Mouse (Mus musculus) kidney, postnatal 36 days (tissue): ENCODE data around the gene Gm21936.
"Not testable (repeated sequence)": the region's sequence is repeated elsewhere in the genome, so short reads cannot be mapped to it uniquely, and the experiment has no call there.

Experiments used
- DNase-seq, 2 experiments: peaks; one replicate each; pipeline ENCODE4 v3.0.0; 2021 to 2022; ENCODE audit warnings: mixed read lengths in 2 of 2

Gm21936 gene

GRCm38 (mm10) chr12:87795212-87795611 lies at the start of gene Gm21936:
TSS of gene Gm21936 (plus strand) at chr12:87795512.
- DNase-seq, result not testable (repeated sequence)

GRCm38 (mm10) chr12:87775655-87776054 lies 19.7 kb upstream of the Gm21936 start, which contains the start of gene Gm21319:
TSS of gene Gm21319 (minus strand) at chr12:87775755.
- DNase-seq, result not testable (repeated sequence)

GRCm38 (mm10) chr12:87797971-87798370 lies 2.7 kb downstream of the Gm21936 start:
- not testable (repeated sequence) for DNase-seq

GRCm38 (mm10) chr12:87816277-87816676 lies 21.0 kb downstream of the Gm21936 start, which contains the start of gene BB287469:
TSS of gene BB287469 (plus strand) at chr12:87816577.
- not testable (repeated sequence) for DNase-seq

- DNase-seq, result not testable (repeated sequence)
Measured at GRCm38 (mm10) chr12:87842239-87842638, 46.9 kb downstream of the Gm21936 start, which contains the start of gene Gm2001. TSS of gene Gm2001 (minus strand) at chr12:87842339.
